Mouse (Mus musculus) T-helper 17 cell (primary cell): Measurements from ENCODE around the gene Rnaseh2a.

Experiments
- in situ Hi-C, 2 experiments: fragments of 300-600 bp; cut with MboI, MseI; formaldehyde crosslinking; loops; 1 replicate in 1 of 2; 2 replicates in 1 of 2; pipeline ENCODE4 v1.15.1; 2025; ENCODE audit warnings: high pct_unique_total_duplicates in 2 of 2

Gene Rnaseh2a

GRCm38 (mm10) chr8:84968650-84969049 is 917 bp downstream of the Rnaseh2a start:
- in situ Hi-C loops = no loop called here

- in situ Hi-C loops = no loop called here
Measured at GRCm38 (mm10) chr8:84967532-84968304, 1.8 kb downstream of the Rnaseh2a start.

GRCm38 (mm10) chr8:84966603-84967002 is 3.0 kb downstream of the Rnaseh2a start:
- in situ Hi-C loops = no loop called here

- in situ Hi-C loops = no loop called here
Measured at GRCm38 (mm10) chr8:84965731-84966291, 3.8 kb downstream of the Rnaseh2a start.

GRCm38 (mm10) chr8:84963952-84964351 is 5.6 kb downstream of the Rnaseh2a start:
- in situ Hi-C loops = no loop called here

GRCm38 (mm10) chr8:84959811-84960210 is 9.8 kb downstream of the Rnaseh2a start:
- in situ Hi-C loops = loop anchor here in 1 of 2 experiments (5.0 to 10.0 kb wide), 2 partner anchors 32 to 1355 kb away; partner anchors contain the start of genes Dnajb1, Hook2 and Tecr

GRCm38 (mm10) chr8:84956768-84957167 is 12.8 kb downstream of the Rnaseh2a start:
- in situ Hi-C loops = loop anchor here in 1 of 2 experiments (5.0 to 10.0 kb wide), 2 partner anchors 36 to 1352 kb away; partner anchors contain the start of genes Dnajb1, Hook2 and Tecr

GRCm38 (mm10) chr8:84952612-84953255 is 16.8 kb downstream of the Rnaseh2a start:
- in situ Hi-C loops = loop anchor here in 1 of 2 experiments (10.0 kb wide), 1 partner anchor 1348 kb away; the partner anchor contains the start of genes Dnajb1 and Tecr

- in situ Hi-C loops = loop anchor here in 1 of 2 experiments (10.0 kb wide), 1 partner anchor 1345 kb away; the partner anchor contains the start of genes Dnajb1 and Tecr
Measured at GRCm38 (mm10) chr8:84949753-84950152, 19.8 kb downstream of the Rnaseh2a start.

- in situ Hi-C loops = no loop called here
Measured at GRCm38 (mm10) chr8:84947241-84947545, 22.4 kb downstream of the Rnaseh2a start.

- in situ Hi-C loops = no loop called here
Measured at GRCm38 (mm10) chr8:84946528-84947240, 22.9 kb downstream of the Rnaseh2a start, which contains the start of gene Rtbdn. TSS of gene Rtbdn (plus strand) at chr8:84946991.

- in situ Hi-C loops = no loop called here
Measured at GRCm38 (mm10) chr8:84945633-84946527, 23.7 kb downstream of the Rnaseh2a start.

- in situ Hi-C loops = no loop called here
Measured at GRCm38 (mm10) chr8:84945235-84945632, 24.3 kb downstream of the Rnaseh2a start.

- in situ Hi-C loops = no loop called here
Measured at GRCm38 (mm10) chr8:84944478-84945160, 24.9 kb downstream of the Rnaseh2a start.

GRCm38 (mm10) chr8:84943699-84944098 is 25.9 kb downstream of the Rnaseh2a start:
- in situ Hi-C loops = no loop called here

- in situ Hi-C loops = no loop called here
Measured at GRCm38 (mm10) chr8:84937620-84938485, 31.7 kb downstream of the Rnaseh2a start.

GRCm38 (mm10) chr8:84936962-84937546 is 32.5 kb downstream of the Rnaseh2a start, which contains the start of gene Mast1:
TSS of gene Mast1 (minus strand) at chr8:84937359.
- in situ Hi-C loops = no loop called here
